Mouse (Mus musculus): ENCODE measurements at regions not wholly inside any gene's neighbourhood (a gene's known extent, or its start where the extent isn't known, plus 50 kb on each side); places are given as distances from the start of the nearest gene placed in this dataset.

- Histone ChIP-seq H3K27me3 (ENCODE audit: insufficient read depth, low read length) (no peaks in the 10 kb centered on the region), H3K4me1 (ENCODE audit: insufficient read depth, low read depth, low read length) (peaks cover 23% of the 10 kb centered on the region), H3K9me3 (replicated peaks) (no peaks in the 10 kb centered on the region), H3K36me3 (replicated peaks) (no peaks in the 10 kb centered on the region), H3K4me3 (ENCODE audit: low read depth, low read length) (no peak overlapping the region)
- DNase-seq (ENCODE audit: low spot score) (no peak), ATAC-seq (ENCODE audit: extremely low read depth, insufficient number of reproducible peaks, low FRiP score, poor library complexity, severe bottlenecking) (no peak)
- TF ChIP-seq TAL1 (conservative IDR thresholded peaks at IDR 0.05; ENCODE audit: low read depth, low read length) (no peak), GATA1 (IDR thresholded peaks at IDR 0.05; ENCODE audit: borderline replicate concordance, low read length) (no peak), CTCF (IDR thresholded peaks at IDR 0.05; ENCODE audit: low read depth, low read length) (no peak), GATA2 (IDR thresholded peaks at IDR 0.05; ENCODE audit: borderline replicate concordance, low read depth, low read length) (no peak), POLR2AphosphoS5 (IDR thresholded peaks at IDR 0.05; ENCODE audit: insufficient replicate concordance, low read depth, low read length) (no peak)
These were observed 58.1 kb upstream of the Fshb start for GRCm38 (mm10) chr2:107117564-107117963.

- Histone ChIP-seq H3K9me3 (replicated peaks) (no peaks in the 10 kb centered on the region), H3K4me1 (ENCODE audit: insufficient read depth, low read depth, low read length) (peaks cover 23% of the 10 kb centered on the region), H3K36me3 (replicated peaks) (no peaks in the 10 kb centered on the region), H3K27me3 (ENCODE audit: insufficient read depth, low read length) (no peaks in the 10 kb centered on the region), H3K4me3 (ENCODE audit: low read depth, low read length) (peak overlapping the region; percentile 30; the same call in 1 of the 2 replicates)
- DNase-seq (ENCODE audit: low spot score) (peak; percentile 4), ATAC-seq (ENCODE audit: extremely low read depth, insufficient number of reproducible peaks, low FRiP score, poor library complexity, severe bottlenecking) (peak; percentile 75)
- TF ChIP-seq POLR2AphosphoS5 (IDR thresholded peaks at IDR 0.05; ENCODE audit: insufficient replicate concordance, low read depth, low read length) (no peak), TAL1 (conservative IDR thresholded peaks at IDR 0.05; ENCODE audit: low read depth, low read length) (peak; percentile 74)
These were observed 59.4 kb upstream of the Fshb start for GRCm38 (mm10) chr2:107118711-107119474.

- no peaks in the 10 kb centered on the region for H3K36me3 ChIP-seq (replicated peaks)
- no peak overlapping the region; the same call in 1 of the 2 replicates for H3K4me3 ChIP-seq (ENCODE audit: low read depth, low read length)
- no peaks in the 10 kb centered on the region for H3K9me3 ChIP-seq (replicated peaks)
- peaks cover 23% of the 10 kb centered on the region for H3K4me1 ChIP-seq (ENCODE audit: insufficient read depth, low read depth, low read length)
- no peak for DNase-seq (ENCODE audit: low spot score)
- H3K27me3 ChIP-seq (ENCODE audit: insufficient read depth, low read length): no peaks in the 10 kb centered on the region
- peak; percentile 81 for ATAC-seq (ENCODE audit: extremely low read depth, insufficient number of reproducible peaks, low FRiP score, poor library complexity, severe bottlenecking)
- TF ChIP-seq TAL1 (conservative IDR thresholded peaks at IDR 0.05; ENCODE audit: low read depth, low read length) (peak; percentile 84), POLR2AphosphoS5 (IDR thresholded peaks at IDR 0.05; ENCODE audit: insufficient replicate concordance, low read depth, low read length) (no peak)
These were observed 60.2 kb upstream of the Fshb start for GRCm38 (mm10) chr2:107119697-107120096.

GRCm38 (mm10) chr2:107133186-107133585 lies 73.7 kb upstream of the Fshb start:
- Histone ChIP-seq H3K36me3 (replicated peaks) (no peaks in the 10 kb centered on the region), H3K4me3 (ENCODE audit: low read depth, low read length) (no peak overlapping the region), H3K4me1 (ENCODE audit: insufficient read depth, low read depth, low read length) (no peaks in the 10 kb centered on the region), H3K9me3 (replicated peaks) (no peaks in the 10 kb centered on the region), H3K27me3 (ENCODE audit: insufficient read depth, low read length) (no peaks in the 10 kb centered on the region)
- no peak for DNase-seq (ENCODE audit: low spot score)
- no peak for ATAC-seq (ENCODE audit: extremely low read depth, insufficient number of reproducible peaks, low FRiP score, poor library complexity, severe bottlenecking)
- TF ChIP-seq TAL1 (conservative IDR thresholded peaks at IDR 0.05; ENCODE audit: low read depth, low read length) (no peak), CTCF (IDR thresholded peaks at IDR 0.05; ENCODE audit: low read depth, low read length) (no peak), POLR2AphosphoS5 (IDR thresholded peaks at IDR 0.05; ENCODE audit: insufficient replicate concordance, low read depth, low read length) (no peak), GATA2 (IDR thresholded peaks at IDR 0.05; ENCODE audit: borderline replicate concordance, low read depth, low read length) (no peak), GATA1 (IDR thresholded peaks at IDR 0.05; ENCODE audit: borderline replicate concordance, low read length) (no peak)

GRCm38 (mm10) chr2:107149317-107149716 lies 89.9 kb upstream of the Fshb start:
- Histone ChIP-seq H3K36me3 (replicated peaks) (no peaks in the 10 kb centered on the region), H3K9me3 (replicated peaks) (no peaks in the 10 kb centered on the region), H3K4me3 (ENCODE audit: low read depth, low read length) (no peak overlapping the region), H3K4me1 (ENCODE audit: insufficient read depth, low read depth, low read length) (peaks cover 6% of the 10 kb centered on the region; the same call in 1 of the 2 replicates), H3K27me3 (ENCODE audit: insufficient read depth, low read length) (no peaks in the 10 kb centered on the region)
- TF ChIP-seq TAL1 (conservative IDR thresholded peaks at IDR 0.05; ENCODE audit: low read depth, low read length) (no peak), CTCF (IDR thresholded peaks at IDR 0.05; ENCODE audit: low read depth, low read length) (no peak), POLR2AphosphoS5 (IDR thresholded peaks at IDR 0.05; ENCODE audit: insufficient replicate concordance, low read depth, low read length) (no peak), GATA2 (IDR thresholded peaks at IDR 0.05; ENCODE audit: borderline replicate concordance, low read depth, low read length) (no peak), GATA1 (IDR thresholded peaks at IDR 0.05; ENCODE audit: borderline replicate concordance, low read length) (no peak)
- DNase-seq (ENCODE audit: low spot score) (no peak), ATAC-seq (ENCODE audit: extremely low read depth, insufficient number of reproducible peaks, low FRiP score, poor library complexity, severe bottlenecking) (no peak)

- Histone ChIP-seq H3K4me3 (ENCODE audit: low read depth, low read length) (no peak overlapping the region), H3K27me3 (ENCODE audit: insufficient read depth, low read length) (no peaks in the 10 kb centered on the region), H3K9me3 (replicated peaks) (no peaks in the 10 kb centered on the region), H3K4me1 (ENCODE audit: insufficient read depth, low read depth, low read length) (peaks cover 6% of the 10 kb centered on the region; the same call in 1 of the 2 replicates), H3K36me3 (replicated peaks) (no peaks in the 10 kb centered on the region)
- no peak for ATAC-seq (ENCODE audit: extremely low read depth, insufficient number of reproducible peaks, low FRiP score, poor library complexity, severe bottlenecking)
- no peak for TF ChIP-seq GATA1 (IDR thresholded peaks at IDR 0.05; ENCODE audit: borderline replicate concordance, low read length)
- TF ChIP-seq CTCF (IDR thresholded peaks at IDR 0.05; ENCODE audit: low read depth, low read length): no peak
- DNase-seq (ENCODE audit: low spot score): no peak
These were observed 90.4 kb upstream of the Fshb start for GRCm38 (mm10) chr2:107149851-107150250.
